Comparison of ENCODE assay signal across 28 mouse cellular contexts in the genomic region with DNA sequence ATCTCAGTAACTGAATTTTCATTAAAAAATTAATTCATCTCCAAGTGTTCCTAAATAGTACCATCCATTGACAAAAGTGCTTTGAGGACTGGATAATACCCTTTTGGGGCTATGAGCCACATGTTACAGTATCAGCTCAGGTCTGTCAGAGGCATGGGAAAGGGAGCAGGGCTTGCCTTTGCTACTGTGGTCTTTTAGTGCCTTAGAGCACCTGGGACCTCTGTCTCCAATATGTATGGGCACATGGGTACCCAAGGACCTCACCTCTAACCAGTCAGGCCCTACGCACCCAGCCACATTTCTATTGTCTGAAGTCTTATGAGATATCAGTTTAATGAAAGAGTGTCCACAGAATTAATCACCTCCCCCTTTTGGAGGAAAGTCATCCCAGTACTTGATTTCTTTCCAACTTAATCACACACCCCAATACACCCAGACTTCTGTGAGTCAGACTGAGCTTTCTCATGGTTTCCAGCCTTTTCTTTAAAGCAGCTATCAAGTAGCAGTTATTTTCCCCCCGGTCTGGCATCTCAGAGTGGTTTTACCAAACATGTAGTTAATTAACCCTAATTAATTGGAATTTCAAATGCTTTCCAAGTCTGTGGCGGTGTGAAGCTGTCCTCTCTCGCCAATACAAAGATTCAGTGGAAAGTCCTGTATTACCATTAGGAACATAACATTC.
DNase-seq lines count a peak whose midpoint lies in the region; ATAC-seq and TF ChIP-seq lines count a peak whose summit lies in the region.
"Had no signal": no experiment of that assay in that cellular context is flagged by ENCODE, and none has a peak within 500 bp of the region (broad histone marks: within the 10 kb centered on the region; RNA-seq: fewer than 3 reads in every experiment).

No protein-coding gene starts in this region.

- no peaks in the 10 kb centered on the region for H3K27me3 ChIP-seq in hindbrain, postnatal 0 days (ENCODE audit: insufficient read depth, low read length)
- H3K27me3 ChIP-seq in hindbrain, embryonic 12.5 days = no peaks in the 10 kb centered on the region
- H3K27me3 ChIP-seq in forebrain, embryonic 16.5 days (replicated peaks; ENCODE audit: control insufficient read depth, insufficient read depth, low read length) = no peaks in the 10 kb centered on the region
- H3K27me3 ChIP-seq: heart, embryonic 13.5 days; hindbrain, embryonic 13.5 days; limb, embryonic 13.5 days; liver, embryonic 12.5 days; neural tube, embryonic 13.5 days; stomach, embryonic 15.5 days had no signal

- DNase-seq in hindbrain, postnatal 0 days (ENCODE audit: low spot score) = peak; percentile 23
- peak; percentile 7 for DNase-seq in 3T3-L1 (ENCODE audit: low read depth, low spot score)
- DNase-seq in brain, embryonic 14.5 days (ENCODE audit: low read depth) = peak; percentile 94
- DNase-seq in urinary bladder, postnatal 36 days (ENCODE audit: low spot score in 2 of 2) = no peak
- DNase-seq in yolk sac, embryonic 10.5 days (ENCODE audit: low spot score) = no peak
- DNase-seq: cerebellum, adult 11-12 months; gastrocnemius, postnatal 36 days; heart, adult 2 months; heart, postnatal 14 days; kidney, adult 9 months; kidney, postnatal 14 days; lung, adult 2 months; lung, postnatal 14 days; midbrain, embryonic 14.5 days; right cerebral cortex, adult 18-20 months; right cerebral cortex, postnatal 4 days; thymus, postnatal 36 days had no signal

- H3K36me3 ChIP-seq in hindbrain, postnatal 0 days (ENCODE audit: insufficient read depth, low read length) = no peaks in the 10 kb centered on the region
- no peaks in the 10 kb centered on the region for H3K36me3 ChIP-seq in hindbrain, embryonic 12.5 days
- no peaks in the 10 kb centered on the region for H3K36me3 ChIP-seq in forebrain, embryonic 16.5 days (ENCODE audit: control insufficient read depth, insufficient read depth)
- H3K36me3 ChIP-seq: heart, embryonic 13.5 days; hindbrain, embryonic 13.5 days; limb, embryonic 13.5 days; liver, embryonic 12.5 days; neural tube, embryonic 13.5 days; stomach, embryonic 15.5 days had no signal

- no peak overlapping the region for H3K9ac ChIP-seq in hindbrain, postnatal 0 days (replicated peaks; ENCODE audit: low read length)
- H3K9ac ChIP-seq in hindbrain, embryonic 12.5 days = no peak overlapping the region
- no peak overlapping the region for H3K9ac ChIP-seq in forebrain, embryonic 16.5 days (replicated peaks; ENCODE audit: low read depth, low read length)
- H3K9ac ChIP-seq: heart, embryonic 13.5 days; hindbrain, embryonic 13.5 days; limb, embryonic 13.5 days; liver, embryonic 12.5 days; neural tube, embryonic 13.5 days; stomach, embryonic 15.5 days had no signal

- H3K4me2 ChIP-seq in hindbrain, postnatal 0 days (ENCODE audit: low read depth, low read length) = no peak overlapping the region
- no peak overlapping the region for H3K4me2 ChIP-seq in hindbrain, embryonic 12.5 days (replicated peaks)
- H3K4me2 ChIP-seq in forebrain, embryonic 16.5 days (ENCODE audit: low read length) = no peak overlapping the region
- H3K4me2 ChIP-seq: heart, embryonic 13.5 days; hindbrain, embryonic 13.5 days; limb, embryonic 13.5 days; liver, embryonic 12.5 days; neural tube, embryonic 13.5 days; stomach, embryonic 15.5 days had no signal

- ATAC-seq in hindbrain, postnatal 0 days = no peak
- no peak for ATAC-seq in hindbrain, embryonic 12.5 days (ENCODE audit: low FRiP score)
- ATAC-seq in forebrain, embryonic 16.5 days = peak; percentile 85
- ATAC-seq: inflammation-experienced regulatory T-cells, adult 6 months; liver, embryonic 12.5 days had no signal

- H3K9me3 ChIP-seq in hindbrain, postnatal 0 days (ENCODE audit: low read length) = no peaks in the 10 kb centered on the region
- no peaks in the 10 kb centered on the region for H3K9me3 ChIP-seq in hindbrain, embryonic 12.5 days (replicated peaks)
- H3K9me3 ChIP-seq in forebrain, embryonic 16.5 days (ENCODE audit: control insufficient read depth, low read length) = no peaks in the 10 kb centered on the region
- H3K9me3 ChIP-seq: heart, embryonic 13.5 days; hindbrain, embryonic 13.5 days; limb, embryonic 13.5 days; liver, embryonic 12.5 days; neural tube, embryonic 13.5 days; stomach, embryonic 15.5 days had no signal

- WGBS in hindbrain, postnatal 0 days = 46% methylated on average over 4 of the region's 4 CpGs
- 79% methylated on average over 4 of the region's 4 CpGs for WGBS in hindbrain, embryonic 12.5 days
- WGBS in forebrain, embryonic 16.5 days = 12% methylated on average over 4 of the region's 4 CpGs

- no peaks in the 10 kb centered on the region for H3K4me1 ChIP-seq in hindbrain, postnatal 0 days (ENCODE audit: insufficient read depth, low read length)
- H3K4me1 ChIP-seq in hindbrain, embryonic 12.5 days = no peaks in the 10 kb centered on the region
- peaks cover 15% of the 10 kb centered on the region for H3K4me1 ChIP-seq in forebrain, embryonic 16.5 days (replicated peaks; ENCODE audit: control insufficient read depth, insufficient read depth, low read length)
- H3K4me1 ChIP-seq: heart, embryonic 13.5 days; limb, embryonic 13.5 days; liver, embryonic 12.5 days; stomach, embryonic 15.5 days had no signal

- no peak for TF ChIP-seq CTCF in hindbrain, postnatal 0 days (IDR thresholded peaks at IDR 0.05; ENCODE audit: low read depth)
- no peak for TF ChIP-seq CTCF in brain, embryonic 14.5 days (IDR thresholded peaks at IDR 0.05; ENCODE audit: borderline replicate concordance, extremely low read depth, insufficient read depth, insufficient read length)

- H3K4me3 ChIP-seq in hindbrain, postnatal 0 days (ENCODE audit: low read length) = no peak overlapping the region
- no peak overlapping the region for H3K4me3 ChIP-seq in hindbrain, embryonic 12.5 days
- H3K4me3 ChIP-seq in forebrain, embryonic 16.5 days (replicated peaks; ENCODE audit: low read length) = no peak overlapping the region
- H3K4me3 ChIP-seq: heart, adult 2 months; heart, embryonic 13.5 days; hindbrain, embryonic 13.5 days; layer of hippocampus, adult 2 months; limb, embryonic 13.5 days; liver, embryonic 12.5 days; myocyte; neural tube, embryonic 13.5 days; stomach, embryonic 15.5 days had no signal

- TF ChIP-seq POLR2A in brain, embryonic 14.5 days (IDR thresholded peaks at IDR 0.05; ENCODE audit: borderline replicate concordance, extremely low read depth, insufficient read depth, insufficient read length, poor library complexity, severe bottlenecking) = no peak

- H3K27ac ChIP-seq in hindbrain, postnatal 0 days = no peak overlapping the region
- no peak overlapping the region for H3K27ac ChIP-seq in hindbrain, embryonic 12.5 days
- H3K27ac ChIP-seq in forebrain, embryonic 16.5 days (ENCODE audit: low read length) = peak overlapping the region; percentile 51; the same call in 1 of the 2 replicates
- H3K27ac ChIP-seq: heart, adult 2 months; heart, embryonic 13.5 days; hindbrain, embryonic 13.5 days; layer of hippocampus, adult 2 months; limb, embryonic 13.5 days; liver, embryonic 12.5 days; neural tube, embryonic 13.5 days; stomach, embryonic 15.5 days had no signal

Comparison
In these comparisons a context has a peak if more than half of its experiments do, and no peak if none do; other contexts are left out.
1. DNase-seq: peak in hindbrain, postnatal 0 days (single experiment), 3T3-L1 (single experiment) and brain, embryonic 14.5 days (single experiment); none in urinary bladder, postnatal 36 days (0 of 2) and yolk sac, embryonic 10.5 days (single experiment).